Mouse (Mus musculus) testis, adult 2 months (tissue): ENCODE results near the gene Spock1. TPM values are rescaled to one million over a fixed set of nuclear protein-coding genes. Genes with fewer than 3 reads are reported as not detected.

Source experiments
- H3K27ac ChIP-seq: fragments of 200-500 bp; 2 replicates; pipeline ENCODE4 v1.5.1; 2012; ENCODE audit warnings: low read depth, low read length; ENCODE audit not compliant: control insufficient read depth, insufficient read depth
- H3K27me3 ChIP-seq: fragments of 200-500 bp; 2 replicates; pipeline ENCODE4 v1.6.1; 2012; ENCODE audit warnings: mild to moderate bottlenecking, low read length, moderate library complexity; ENCODE audit not compliant: control insufficient read depth, insufficient read depth
- H3K36me3 ChIP-seq: fragments of 200-500 bp; 2 replicates; pipeline ENCODE4 v1.6.1; 2012; ENCODE audit warnings: mild to moderate bottlenecking, low read length; ENCODE audit not compliant: control insufficient read depth, insufficient read depth
- H3K4me1 ChIP-seq: fragments of 200-500 bp; 2 replicates; pipeline ENCODE4 v1.6.1; 2012; ENCODE audit warnings: low read length; ENCODE audit not compliant: control insufficient read depth, insufficient read depth
- H3K4me3 ChIP-seq: fragments of 200-500 bp; 2 replicates; pipeline ENCODE4 v1.5.1; 2012; ENCODE audit warnings: low read depth, mild to moderate bottlenecking, low read length, moderate library complexity, mixed read lengths; ENCODE audit not compliant: control insufficient read depth
- CTCF ChIP-seq: fragments of 200-500 bp; IDR thresholded peaks from 2 replicates; pipeline ENCODE4 v1.5.1; 2012; ENCODE audit warnings: low read depth, mild to moderate bottlenecking, inconsistent platforms, low read length, moderate library complexity; ENCODE audit not compliant: control insufficient read depth, insufficient read depth, insufficient replicate concordance
- POLR2A ChIP-seq: fragments of 200-500 bp; IDR thresholded peaks from 2 replicates; pipeline ENCODE4 v1.6.1; 2012; ENCODE audit warnings: low read depth, mild to moderate bottlenecking, inconsistent platforms, low read length, moderate library complexity; ENCODE audit not compliant: control insufficient read depth
- polyA plus RNA-seq: library from polyadenylated mRNA; depleted of rRNA; stranded (reverse); fragments of >200 nt; gene quantifications from 2 replicates; pipeline ENCODE4 v1.2.3, GENCODE M21; 2012

Spock1 gene
- polyA plus RNA-seq, 1 experiment = 0.70 TPM

GRCm38 (mm10) chr13:57525946-57526345 is 382.2 kb downstream of the Spock1 start:
- Histone ChIP-seq H3K4me1 (no peaks in the 10 kb centered on the region), H3K27me3 (no peaks in the 10 kb centered on the region), H3K4me3 (no peak overlapping the region), H3K27ac (no peak overlapping the region), H3K36me3 (no peaks in the 10 kb centered on the region)
- TF ChIP-seq CTCF = no peak

DNA sequence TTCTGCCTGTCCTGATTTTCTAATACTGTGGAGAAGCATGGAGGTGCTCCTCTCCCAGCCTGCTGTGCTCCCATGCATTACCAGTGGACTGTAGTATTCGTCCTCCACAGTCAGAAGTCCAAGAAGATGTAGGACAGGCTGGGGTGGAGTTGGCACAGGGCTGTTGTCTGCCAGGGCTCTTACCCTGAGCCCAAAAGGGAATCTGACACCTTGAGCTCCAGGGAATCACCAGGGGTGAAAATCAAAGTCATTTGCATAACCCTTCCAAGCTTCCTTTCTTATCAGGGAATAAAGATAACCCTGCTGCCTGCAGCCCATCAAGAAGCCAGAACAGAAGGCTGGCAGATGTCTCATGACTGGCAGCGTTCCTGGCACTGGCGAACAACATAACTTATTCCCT is 383.6 kb downstream of the Spock1 start:
- TF ChIP-seq CTCF (no peak), POLR2A (no peak)
- Histone ChIP-seq H3K4me3 (no peak overlapping the region), H3K27me3 (no peaks in the 10 kb centered on the region), H3K4me1 (no peaks in the 10 kb centered on the region), H3K36me3 (no peaks in the 10 kb centered on the region), H3K27ac (no peak overlapping the region)

- H3K4me3 ChIP-seq = no peak overlapping the region
- no peaks in the 10 kb centered on the region for H3K36me3 ChIP-seq
- H3K27ac ChIP-seq = no peak overlapping the region
- H3K4me1 ChIP-seq = no peaks in the 10 kb centered on the region
- TF ChIP-seq CTCF = no peak
- no peak for TF ChIP-seq POLR2A
- H3K27me3 ChIP-seq = no peaks in the 10 kb centered on the region
These were observed 384.8 kb downstream of the Spock1 start for GRCm38 (mm10) chr13:57523366-57523765.

GRCm38 (mm10) chr13:57522319-57522718 is 385.8 kb downstream of the Spock1 start:
- TF ChIP-seq POLR2A (no peak), CTCF (no peak)
- Histone ChIP-seq H3K27me3 (no peaks in the 10 kb centered on the region), H3K27ac (no peak overlapping the region), H3K4me3 (no peak overlapping the region), H3K36me3 (no peaks in the 10 kb centered on the region), H3K4me1 (no peaks in the 10 kb centered on the region)

DNA sequence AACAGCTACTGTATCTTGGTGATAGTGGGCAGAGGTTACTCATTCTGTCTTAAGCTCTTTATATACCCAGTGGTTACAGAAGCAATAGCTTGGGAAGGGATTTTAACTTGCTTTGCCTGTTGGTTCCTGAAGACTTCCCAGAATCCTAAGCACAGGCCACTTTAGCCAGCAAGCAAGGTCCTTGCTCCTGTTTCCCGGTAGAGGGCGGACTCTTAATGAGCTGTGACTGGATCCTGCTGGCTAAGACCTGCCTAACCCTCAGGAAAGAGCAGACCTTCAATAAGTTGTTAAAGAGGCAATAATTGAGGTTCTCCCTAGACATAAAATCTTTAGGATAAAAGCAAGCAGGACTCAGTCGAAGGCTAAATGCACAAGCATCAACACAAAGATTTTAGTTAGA is 387.0 kb downstream of the Spock1 start:
- TF ChIP-seq POLR2A (no peak), CTCF (peak; percentile 42; the same call in 1 of the 2 replicates)
- H3K4me1 ChIP-seq = no peaks in the 10 kb centered on the region
- H3K27me3 ChIP-seq = no peaks in the 10 kb centered on the region
- H3K36me3 ChIP-seq = no peaks in the 10 kb centered on the region
- no peak overlapping the region for H3K4me3 ChIP-seq
- no peak overlapping the region for H3K27ac ChIP-seq

GRCm38 (mm10) chr13:57519790-57520189 is 388.3 kb downstream of the Spock1 start:
- Histone ChIP-seq H3K27me3 (no peaks in the 10 kb centered on the region), H3K4me1 (no peaks in the 10 kb centered on the region), H3K36me3 (no peaks in the 10 kb centered on the region), H3K4me3 (no peak overlapping the region), H3K27ac (no peak overlapping the region)
- no peak for TF ChIP-seq POLR2A
- no peak for TF ChIP-seq CTCF

- Histone ChIP-seq H3K4me1 (no peaks in the 10 kb centered on the region), H3K27ac (no peak overlapping the region), H3K36me3 (no peaks in the 10 kb centered on the region), H3K4me3 (no peak overlapping the region), H3K27me3 (no peaks in the 10 kb centered on the region)
- TF ChIP-seq CTCF (no peak), POLR2A (no peak)
These were observed 392.4 kb downstream of the Spock1 start for GRCm38 (mm10) chr13:57515737-57516136.

DNA sequence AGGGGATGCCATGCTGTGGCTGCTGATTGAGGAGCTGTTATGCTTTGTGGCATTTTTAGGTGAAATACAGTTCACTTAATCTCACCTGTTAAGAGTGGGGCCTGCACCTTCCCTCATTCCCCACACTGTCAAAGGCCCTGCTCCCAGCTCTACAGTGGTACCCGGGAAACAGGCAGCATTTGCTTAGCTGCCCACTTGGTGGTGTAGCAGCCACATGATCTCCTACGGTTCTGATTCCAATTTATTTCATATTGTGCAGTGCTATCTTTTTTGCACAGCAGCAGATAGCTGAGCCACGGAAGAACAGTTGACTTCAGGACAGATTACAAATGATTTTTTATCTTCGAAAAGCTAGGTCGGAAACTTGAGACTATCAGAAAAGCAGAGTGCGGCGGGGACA is 406.6 kb downstream of the Spock1 start:
- no peak overlapping the region for H3K4me3 ChIP-seq
- TF ChIP-seq CTCF = no peak
- no peak for TF ChIP-seq POLR2A
- H3K27me3 ChIP-seq = no peaks in the 10 kb centered on the region
- no peaks in the 10 kb centered on the region for H3K4me1 ChIP-seq
- no peak overlapping the region for H3K27ac ChIP-seq
- no peaks in the 10 kb centered on the region for H3K36me3 ChIP-seq

- Histone ChIP-seq H3K27ac (no peak overlapping the region), H3K36me3 (no peaks in the 10 kb centered on the region), H3K27me3 (no peaks in the 10 kb centered on the region), H3K4me1 (no peaks in the 10 kb centered on the region), H3K4me3 (no peak overlapping the region)
- TF ChIP-seq CTCF (no peak), POLR2A (no peak)
These were observed 411.4 kb downstream of the Spock1 start for GRCm38 (mm10) chr13:57496778-57497177.
